Mouse (Mus musculus): ENCODE measurements around the gene Umad1.

- no peak for TF ChIP-seq GATA1 (IDR thresholded peaks at IDR 0.05; ENCODE audit: borderline replicate concordance, low read length)
- TF ChIP-seq FLI1 (IDR thresholded peaks at IDR 0.05; ENCODE audit: low read length) = no peak
Measured at GRCm38 (mm10) chr6:8415823-8416222, 156.7 kb downstream of the Umad1 start.
